Mouse (Mus musculus) 3T3-L1 (cell line): ENCODE data around the gene 4921524J17Rik.

ENCODE experiments used
- DNase-seq: peaks from one replicate; pipeline ENCODE4 v3.0.0-alpha.2; 2015; ENCODE audit warnings: low read depth, low spot score

Gene 4921524J17Rik

DNA sequence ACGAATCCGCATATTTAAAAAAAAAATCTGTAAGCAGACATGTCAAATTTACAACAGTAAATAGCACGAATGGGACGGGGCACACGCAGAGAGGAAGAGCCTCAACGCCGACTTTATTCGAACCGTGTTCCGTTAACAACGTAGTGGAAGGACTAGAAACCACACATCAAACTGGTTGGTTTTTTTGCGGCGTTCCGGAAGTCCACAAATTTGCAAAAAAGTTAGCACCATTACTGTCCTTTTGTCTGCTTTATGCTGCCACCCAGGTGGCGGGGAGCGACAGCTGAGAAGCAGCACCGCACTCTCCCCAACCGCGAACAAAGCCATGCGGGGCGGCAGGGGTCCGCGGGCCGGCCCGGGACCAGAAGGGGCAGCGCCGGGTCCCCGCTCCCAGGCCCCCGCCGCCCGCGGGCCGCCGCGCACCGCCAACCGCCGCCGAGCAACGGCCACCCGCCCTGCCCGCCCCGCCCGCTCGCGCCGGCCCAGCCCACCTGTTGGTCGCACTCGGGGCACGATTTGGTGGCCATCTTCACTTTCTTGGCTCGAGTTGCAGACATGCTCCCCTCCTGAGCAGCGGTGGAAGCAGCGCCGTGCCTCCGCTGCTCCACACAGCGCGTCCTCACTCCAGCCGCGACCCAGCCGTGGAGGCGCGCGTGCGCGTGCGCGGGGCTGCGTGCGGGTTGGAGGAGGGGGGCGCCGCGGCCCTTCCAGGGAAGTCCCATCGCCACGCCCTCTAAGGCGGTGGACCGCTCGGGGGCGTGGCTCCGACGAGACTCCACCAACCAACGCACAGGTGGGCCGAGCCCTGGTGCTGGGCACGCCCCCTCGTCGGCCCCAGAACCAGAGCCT is at the start of gene 4921524J17Rik:
4921524J17Rik (minus strand) TSS at position 666 of the 849 bp plus-strand sequence.
- DNase-seq, result peak; percentile 97

DNA sequence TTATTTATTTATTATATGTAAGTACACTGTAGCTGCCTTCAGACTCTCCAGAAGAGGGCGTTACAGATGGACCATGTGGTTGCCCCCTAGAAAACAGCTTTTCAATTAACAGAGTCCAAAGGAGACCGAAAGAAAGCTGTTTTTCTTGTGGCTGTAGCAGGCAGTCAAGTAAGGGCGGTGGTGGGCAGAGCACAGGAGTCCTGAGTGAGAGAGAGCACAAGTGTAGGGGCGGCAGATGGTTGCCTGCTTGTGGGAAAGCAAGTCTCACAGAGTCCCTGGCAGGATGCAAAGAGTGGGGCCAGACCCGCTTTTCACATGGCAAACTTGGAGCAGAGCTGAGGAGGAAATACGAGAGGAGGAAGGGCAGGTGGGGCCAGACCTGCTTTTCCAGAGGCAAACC is 49.8 kb upstream of the 4921524J17Rik start:
- no peak for DNase-seq

DNA sequence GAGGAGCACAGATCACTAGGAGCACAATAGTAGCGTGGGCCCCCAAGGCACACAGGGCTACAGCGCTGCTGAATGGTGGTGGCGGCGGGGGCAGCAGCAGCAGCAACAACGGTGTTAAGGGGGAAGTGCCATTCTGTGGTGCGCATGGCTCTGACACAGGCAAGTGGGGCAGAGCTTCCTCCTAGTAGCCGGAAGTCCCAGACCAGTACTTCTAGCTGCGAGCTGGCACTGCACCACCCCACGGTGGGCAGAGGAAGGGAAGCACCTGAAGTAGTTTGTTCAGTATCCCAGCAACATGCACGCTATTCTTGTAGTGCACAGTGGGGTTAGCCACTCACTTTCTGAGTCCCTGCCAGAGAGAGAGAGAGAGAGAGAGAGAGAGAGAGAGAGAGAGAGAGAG is 49.3 kb upstream of the 4921524J17Rik start:
- no peak for DNase-seq

DNA sequence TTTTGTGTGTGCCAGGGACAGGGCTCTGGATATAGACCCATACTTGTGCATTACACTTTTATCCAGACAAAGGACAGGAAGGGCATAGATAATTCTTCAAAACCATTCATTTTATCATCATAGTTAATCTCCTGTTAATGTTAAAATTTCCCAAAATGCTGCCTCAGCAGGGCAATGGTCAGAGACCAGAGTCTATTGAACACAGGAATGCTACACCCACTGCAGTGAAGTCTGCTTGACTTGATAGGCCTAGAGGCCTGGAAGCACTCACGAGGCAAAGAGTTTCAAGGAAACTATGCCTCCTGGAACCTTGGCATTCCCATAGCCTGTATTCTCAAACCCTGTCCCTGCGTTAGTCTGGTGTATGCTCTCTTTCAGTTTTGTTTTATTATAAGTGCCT is 47.1 kb upstream of the 4921524J17Rik start:
- no peak for DNase-seq

DNA sequence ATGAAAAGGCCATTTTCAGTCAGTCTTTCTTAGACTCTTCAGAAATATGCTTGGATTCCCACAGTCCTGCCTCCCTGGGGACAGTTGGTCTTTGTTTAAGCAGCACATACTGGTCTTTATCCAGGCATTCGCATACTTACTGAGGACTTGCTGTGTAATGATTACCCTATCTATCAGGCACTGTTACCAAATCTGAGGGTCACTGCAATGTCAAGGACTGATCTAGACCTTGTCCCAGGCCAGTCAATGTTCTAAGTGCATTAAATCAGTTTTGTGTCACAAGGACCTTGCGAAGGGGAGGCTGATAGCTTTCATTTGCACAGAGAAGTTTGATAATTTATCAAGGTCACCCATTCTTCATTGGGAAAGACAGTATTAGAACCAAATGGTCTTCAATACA is 45.8 kb upstream of the 4921524J17Rik start:
- no peak for DNase-seq

DNA sequence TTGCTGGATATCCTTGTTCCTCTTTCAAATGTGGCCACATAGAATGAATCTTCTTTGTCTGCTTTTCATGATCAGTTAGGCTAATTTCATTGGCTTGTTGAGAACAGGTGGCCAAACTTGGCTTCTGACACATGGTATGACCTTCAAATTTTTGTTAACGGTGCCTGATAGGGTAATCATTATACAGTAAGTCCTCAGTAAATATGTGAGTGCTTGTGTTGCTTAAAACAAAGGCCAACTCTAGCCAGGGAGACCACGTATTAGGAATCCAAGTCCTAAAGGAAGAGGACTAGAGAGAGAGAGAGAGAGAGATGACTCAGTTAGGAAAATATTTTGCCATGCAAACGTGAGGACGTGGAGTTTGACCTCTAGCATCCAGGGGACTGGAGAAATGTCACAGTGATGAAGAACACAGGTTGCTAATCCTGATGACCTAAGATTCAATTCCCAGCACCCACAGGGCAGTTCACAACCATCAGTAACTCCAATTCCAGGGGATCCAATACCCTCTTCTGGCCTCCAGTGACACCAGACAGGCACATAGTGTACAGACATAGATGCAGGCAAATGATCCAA is 44.4 kb upstream of the 4921524J17Rik start:
- peak; percentile 31 for DNase-seq

GRCm38 (mm10) chr8:85474924-85475323 is 42.3 kb upstream of the 4921524J17Rik start:
- no peak for DNase-seq

DNA sequence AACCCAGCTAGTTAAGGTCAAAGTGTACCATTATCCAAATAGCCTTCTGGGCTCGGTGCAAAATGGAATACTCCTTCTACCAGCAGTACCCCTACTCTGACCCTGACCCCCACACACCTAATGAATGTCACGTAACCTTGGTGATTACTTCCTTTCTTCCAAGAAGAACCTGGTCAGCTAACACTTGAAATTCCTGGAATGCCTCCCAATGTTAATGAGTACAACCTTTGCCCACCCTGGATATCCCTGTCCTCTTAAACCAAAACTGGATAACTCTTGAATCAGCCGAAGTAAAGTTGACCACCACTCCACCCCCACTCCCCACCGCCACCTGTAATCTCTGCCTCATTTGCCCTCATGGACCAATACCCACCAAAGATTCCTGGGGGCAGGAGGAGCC is 40.6 kb upstream of the 4921524J17Rik start:
- no peak for DNase-seq

GRCm38 (mm10) chr8:85472800-85473199 is 40.2 kb upstream of the 4921524J17Rik start:
- no peak for DNase-seq

GRCm38 (mm10) chr8:85470753-85471152 is 38.1 kb upstream of the 4921524J17Rik start:
- no peak for DNase-seq

DNA sequence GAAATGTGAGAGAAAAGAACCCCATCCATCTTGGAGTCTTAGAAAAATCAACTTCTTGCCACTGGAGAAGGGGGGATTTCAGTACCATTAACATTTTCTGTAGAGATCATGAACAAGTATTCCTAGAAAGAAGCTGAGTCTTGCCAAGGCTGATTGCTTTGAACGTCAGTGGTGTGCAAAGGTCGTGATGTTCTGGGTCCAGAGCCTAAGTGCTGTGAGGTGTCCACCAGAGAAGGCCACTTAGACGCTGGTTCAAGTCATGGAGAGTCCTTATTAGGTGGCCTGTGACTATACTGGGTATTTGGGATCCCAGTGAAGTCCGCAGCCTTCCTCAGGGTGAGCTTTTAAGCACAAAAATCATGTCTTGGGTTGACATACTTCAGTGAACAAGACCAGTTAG is 33.4 kb upstream of the 4921524J17Rik start:
- DNase-seq, result no peak

DNA sequence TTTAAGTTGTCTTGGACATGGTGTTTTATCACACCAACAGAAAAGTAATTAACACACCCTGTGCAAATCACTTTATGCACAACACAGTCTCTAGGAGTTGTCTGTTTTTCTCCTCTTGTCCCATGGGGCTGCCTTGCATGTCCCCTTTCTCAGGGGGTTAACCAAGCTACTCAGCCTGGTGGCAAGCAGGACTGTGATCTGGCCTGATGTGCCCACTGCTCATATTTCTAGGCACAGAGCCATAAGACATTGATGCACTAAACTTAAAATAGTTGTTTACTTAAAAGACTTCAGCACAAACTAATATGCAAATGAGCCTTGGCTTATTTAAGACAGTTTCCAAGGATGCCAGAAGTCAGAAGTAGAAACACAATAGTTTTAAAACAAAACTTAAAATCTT is 31.7 kb upstream of the 4921524J17Rik start:
- DNase-seq, result no peak

- no peak for DNase-seq
Observed at GRCm38 (mm10) chr8:85462441-85462840, 29.8 kb upstream of the 4921524J17Rik start.

DNA sequence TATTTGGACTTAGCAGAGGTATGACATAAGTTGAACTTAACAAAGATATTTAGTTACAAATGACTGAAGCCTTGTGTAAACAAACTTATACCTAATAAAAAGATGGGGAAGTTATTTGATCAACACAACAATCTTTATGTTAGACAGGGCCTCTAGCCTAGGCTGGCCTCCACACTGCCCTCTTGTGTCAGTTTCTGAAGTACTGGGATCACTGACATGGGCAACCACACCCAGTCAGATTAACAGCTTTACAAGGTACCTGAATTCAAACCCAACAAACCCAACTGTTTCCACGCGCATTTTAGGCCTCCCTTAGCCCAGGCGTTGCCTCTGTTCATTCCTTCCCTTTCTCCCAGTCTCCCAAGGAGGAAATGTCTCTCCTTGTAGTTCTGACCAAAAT is 28.7 kb upstream of the 4921524J17Rik start:
- DNase-seq, result peak; percentile 57

DNA sequence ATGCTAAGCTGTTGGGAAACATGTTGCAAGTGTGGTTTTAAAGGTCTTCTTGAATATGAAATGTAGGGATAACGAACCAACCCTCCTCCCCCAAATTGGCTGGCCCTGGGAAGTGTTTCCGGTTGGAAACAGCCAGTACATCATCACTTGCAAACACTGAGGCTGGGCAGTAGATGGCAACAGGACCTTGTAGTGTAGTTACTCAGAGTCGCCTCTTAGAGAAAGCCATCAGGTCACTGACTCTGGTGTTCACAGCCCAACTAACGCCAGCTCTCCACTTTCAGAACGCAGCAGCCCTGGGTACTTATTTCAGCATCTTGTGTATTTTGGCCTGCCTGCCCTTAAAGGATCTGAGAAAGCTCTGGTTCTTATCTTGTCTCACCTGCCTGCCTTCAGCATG is 28.2 kb upstream of the 4921524J17Rik start:
- DNase-seq, result peak; percentile 32

GRCm38 (mm10) chr8:85459582-85459981 is 26.9 kb upstream of the 4921524J17Rik start:
- DNase-seq, result no peak

- peak; percentile 96 for DNase-seq
Observed at GRCm38 (mm10) chr8:85456536-85456935, 23.9 kb upstream of the 4921524J17Rik start.

GRCm38 (mm10) chr8:85454750-85455149 is 22.1 kb upstream of the 4921524J17Rik start:
- no peak for DNase-seq

DNA sequence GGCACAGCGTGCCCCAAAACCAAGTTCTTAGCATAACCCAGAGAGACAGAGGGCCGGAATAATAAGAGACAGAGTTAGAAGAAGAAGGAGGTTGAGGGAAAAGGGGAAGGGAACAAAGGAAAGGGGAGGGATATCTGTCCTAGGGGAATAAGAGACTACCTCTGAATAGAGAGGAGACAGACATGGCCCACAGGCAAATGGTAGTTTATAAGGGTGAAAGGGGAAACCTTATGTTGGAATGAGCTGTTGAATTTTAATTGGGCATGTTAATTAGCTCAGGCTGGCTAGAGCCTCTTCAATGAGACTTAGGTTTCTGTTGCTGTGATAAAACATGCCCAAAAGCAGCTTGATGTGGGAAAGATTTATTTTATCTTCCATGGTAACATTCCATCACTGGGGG is 20.6 kb upstream of the 4921524J17Rik start:
- DNase-seq, result no peak

- no peak for DNase-seq
Observed at GRCm38 (mm10) chr8:85452328-85452727, 19.7 kb upstream of the 4921524J17Rik start.

- no peak for DNase-seq
Observed at GRCm38 (mm10) chr8:85450335-85450734, 17.7 kb upstream of the 4921524J17Rik start.

GRCm38 (mm10) chr8:85445936-85446685 is 13.5 kb upstream of the 4921524J17Rik start:
- DNase-seq, result no peak
